Mouse (Mus musculus) lung, adult 2 months (tissue): Measurements from ENCODE around the gene Mcat. TPM values are rescaled to one million over a fixed set of nuclear protein-coding genes. Genes with fewer than 3 reads are reported as not detected.

Experiments used
- DNase-seq: peaks from one replicate; pipeline ENCODE4 v3.0.0; 2022
- H3K4me1 ChIP-seq: fragments of 200-500 bp; 2 replicates; pipeline ENCODE4 v1.6.1; 2011; ENCODE audit warnings: low read length; ENCODE audit not compliant: control insufficient read depth, insufficient read depth
- H3K4me3 ChIP-seq: fragments of 200-500 bp; replicated peaks from 2 replicates; pipeline ENCODE3; 2011; ENCODE audit warnings: low read depth, mild to moderate bottlenecking, control low read depth, low read length; ENCODE audit errors: extremely low read depth
- CTCF ChIP-seq: fragments of 200-500 bp; IDR thresholded peaks from 2 replicates; pipeline ENCODE4 v1.5.1; 2011; ENCODE audit warnings: mild to moderate bottlenecking, low read length, control low read depth; ENCODE audit not compliant: insufficient read depth
- POLR2A ChIP-seq: fragments of 200-500 bp; IDR thresholded peaks from 2 replicates; pipeline ENCODE4 v1.6.1; 2011; ENCODE audit warnings: low read depth, mild to moderate bottlenecking, control low read depth, low read length, borderline replicate concordance; ENCODE audit errors: extremely low read depth
- WGBS: fragments of 180-500 bp; shearing (Covaris S2); methylation state at CpG from one replicate; pipeline ENCODE4 v1.1.7; 2018; 5-methylcytosine and 5-hydroxymethylcytosine counted together
- polyA plus RNA-seq: library from polyadenylated mRNA; depleted of rRNA; stranded (reverse); fragments of >200 nt; gene quantifications from 2 replicates; pipeline ENCODE4 v1.2.3, GENCODE M21; 2012

Mcat gene
- polyA plus RNA-seq, 1 experiment, result 17.9 TPM

- H3K4me3 ChIP-seq, result peak within 1 kb of the TSS; percentile 91
- WGBS, result under 1% methylated on average over 68 of the region's 68 CpGs
- H3K4me1 ChIP-seq, result peaks cover 7% of the 10 kb centered on the region; the same call in 1 of the 2 replicates
- TF ChIP-seq CTCF (no peak), POLR2A (peak; percentile 64)
- DNase-seq, result peak; percentile 89
Measured at GRCm38 (mm10) chr15:83594513-83595363, 31.2 kb upstream of the Mcat start, which contains the start of gene Ttll12. Ttll12 (minus strand) TSS chr15:83595157.

GRCm38 (mm10) chr15:83593702-83594512, 30.3 kb upstream of the Mcat start:
- H3K4me3 ChIP-seq, result peak overlapping the region; percentile 91
- peaks cover 7% of the 10 kb centered on the region; the same call in 1 of the 2 replicates for H3K4me1 ChIP-seq
- TF ChIP-seq POLR2A (no peak), CTCF (no peak)
- DNase-seq, result no peak
- 22% methylated on average over 19 of the region's 19 CpGs for WGBS

GRCm38 (mm10) chr15:83593189-83593585, 29.6 kb upstream of the Mcat start:
- DNase-seq, result no peak
- TF ChIP-seq CTCF (no peak), POLR2A (no peak)
- Histone ChIP-seq H3K4me1 (peaks cover 7% of the 10 kb centered on the region; the same call in 1 of the 2 replicates), H3K4me3 (no peak overlapping the region)

GRCm38 (mm10) chr15:83592260-83593188, 28.9 kb upstream of the Mcat start:
- DNase-seq, result no peak
- Histone ChIP-seq H3K4me3 (no peak overlapping the region), H3K4me1 (peaks cover 7% of the 10 kb centered on the region; the same call in 1 of the 2 replicates)
- TF ChIP-seq CTCF (no peak), POLR2A (no peak)
- 66% methylated on average over 8 of the region's 8 CpGs for WGBS

GRCm38 (mm10) chr15:83591758-83592157, 28.2 kb upstream of the Mcat start:
- TF ChIP-seq POLR2A, result no peak
- Histone ChIP-seq H3K4me3 (no peak overlapping the region), H3K4me1 (peaks cover 7% of the 10 kb centered on the region; the same call in 1 of the 2 replicates)
- no peak for DNase-seq
- 85% methylated on average over 6 of the region's 6 CpGs for WGBS

GRCm38 (mm10) chr15:83590841-83591240, 27.3 kb upstream of the Mcat start:
- TF ChIP-seq CTCF, result no peak
- no peak for TF ChIP-seq POLR2A
- Histone ChIP-seq H3K4me1 (peaks cover 7% of the 10 kb centered on the region; the same call in 1 of the 2 replicates), H3K4me3 (no peak overlapping the region)
- DNase-seq, result no peak
- WGBS, result 93% methylated on average over 4 of the region's 4 CpGs

GRCm38 (mm10) chr15:83584741-83585220, 21.2 kb upstream of the Mcat start:
- no peak for DNase-seq
- H3K4me3 ChIP-seq, result no peak overlapping the region
- no peaks in the 10 kb centered on the region for H3K4me1 ChIP-seq
- TF ChIP-seq POLR2A (no peak), CTCF (no peak)
- 85% methylated on average over 6 of the region's 6 CpGs for WGBS

GRCm38 (mm10) chr15:83583419-83584156, 20.0 kb upstream of the Mcat start:
- H3K4me1 ChIP-seq, result no peaks in the 10 kb centered on the region
- TF ChIP-seq POLR2A (no peak), CTCF (peak; percentile 79)
- peak; percentile 59 for DNase-seq
- H3K4me3 ChIP-seq, result no peak overlapping the region
- 74% methylated on average over 8 of the region's 8 CpGs for WGBS
